Mouse (Mus musculus) liver, postnatal 0 days (tissue): ENCODE measurements around the gene Apba1. TPM values are rescaled to one million over a fixed set of nuclear protein-coding genes. Genes with fewer than 3 reads are reported as not detected.

Source experiments
- ATAC-seq: fragments of 200-750 bp; cut with Nextera tagmentation; 2 replicates; pipeline ENCODE4 v1.8.0; 2017; ENCODE audit warnings: mild to moderate bottlenecking, moderate library complexity
- DNase-seq: peaks from one replicate; pipeline ENCODE4 v3.0.0-alpha.2; 2016
- H3K27ac ChIP-seq: fragments of 300-500 bp; sonication (generic); 2 replicates; pipeline ENCODE4 v1.5.1; 2014; ENCODE audit warnings: antibody characterized with exemption, moderate library complexity, mild to moderate bottlenecking, low read depth
- H3K27me3 ChIP-seq: fragments of 300-500 bp; sonication (generic); 2 replicates; pipeline ENCODE4 v1.6.1; 2014; ENCODE audit warnings: low read length, control low read depth, mixed read lengths; ENCODE audit not compliant: insufficient read depth
- H3K36me3 ChIP-seq: fragments of 300-500 bp; sonication (generic); replicated peaks from 2 replicates; pipeline ENCODE4 v1.6.1; 2014; ENCODE audit warnings: mild to moderate bottlenecking, control low read depth, low read length, moderate library complexity, mixed read lengths; ENCODE audit not compliant: insufficient read depth
- H3K4me1 ChIP-seq: fragments of 300-500 bp; sonication (generic); 2 replicates; pipeline ENCODE4 v1.6.1; 2014; ENCODE audit warnings: antibody characterized with exemption, mild to moderate bottlenecking, control low read depth; ENCODE audit not compliant: insufficient read depth
- H3K4me2 ChIP-seq: fragments of 300-500 bp; sonication (generic); 2 replicates; pipeline ENCODE4 v1.6.1; 2014; ENCODE audit warnings: low read depth, mild to moderate bottlenecking, low read length, moderate library complexity, mixed read lengths
- H3K4me3 ChIP-seq: fragments of 300-500 bp; sonication (generic); 2 replicates; pipeline ENCODE4 v1.5.1; 2014; ENCODE audit warnings: low read depth, low read length
- H3K9ac ChIP-seq: fragments of 300-500 bp; sonication (generic); replicated peaks from 2 replicates; pipeline ENCODE4 v1.6.1; 2014; ENCODE audit warnings: mild to moderate bottlenecking, moderate library complexity
- H3K9me3 ChIP-seq: fragments of 300-500 bp; sonication (generic); 2 replicates; pipeline ENCODE4 v1.6.1; 2016; ENCODE audit warnings: mild to moderate bottlenecking, control low read depth, low read length, mixed read lengths
- CTCF ChIP-seq: sonication (generic); IDR thresholded peaks from 2 replicates; pipeline ENCODE4 v1.5.1; 2016; ENCODE audit warnings: antibody characterized with exemption, low read depth
- EP300 ChIP-seq: IDR thresholded peaks from 2 replicates; pipeline ENCODE4 v1.6.1; 2016; ENCODE audit warnings: antibody characterized with exemption, low read depth, mild to moderate bottlenecking
- whole genome bisulfite sequencing: fragments of 180-500 bp; shearing (Covaris S2); extraction: QIAGEN DNeasy Blood & Tissue Kit; methylation state at CpG from one replicate; pipeline ENCODE4 v1.1.7; 2014; ENCODE audit not compliant: insufficient replicate concordance; 5-methylcytosine and 5-hydroxymethylcytosine counted together
- polyA plus RNA-seq: library from polyadenylated mRNA; unstranded; fragments of >200 nt; fragmentation: Nextera tagmentation; extraction: Ambion mirVana; gene quantifications from 2 replicates; pipeline ENCODE4 v1.2.1, GENCODE M21; 2015

Apba1 gene
- polyA plus RNA-seq, 1 experiment from 2014 or later, result 0.07 TPM

- no peak overlapping the region for H3K4me3 ChIP-seq
- ATAC-seq (no peak), DNase-seq (no peak)
- no peaks in the 10 kb centered on the region for H3K27me3 ChIP-seq
- H3K4me2 ChIP-seq, result no peak overlapping the region
- H3K36me3 ChIP-seq, result no peaks in the 10 kb centered on the region
- H3K27ac ChIP-seq, result no peak overlapping the region
- no peaks in the 10 kb centered on the region for H3K9me3 ChIP-seq
- H3K4me1 ChIP-seq, result no peaks in the 10 kb centered on the region
- no peak for TF ChIP-seq CTCF
- no peak for TF ChIP-seq EP300
- no peak overlapping the region for H3K9ac ChIP-seq
- 60% methylated on average over 12 of the region's 12 CpGs for WGBS
Observed at GRCm38 (mm10) chr19:23948301-23949000, 189.8 kb downstream of the Apba1 start.

GRCm38 (mm10) chr19:23955461-23955860 lies 196.8 kb downstream of the Apba1 start:
- Histone ChIP-seq H3K4me1 (no peaks in the 10 kb centered on the region), H3K36me3 (no peaks in the 10 kb centered on the region), H3K27me3 (no peaks in the 10 kb centered on the region), H3K27ac (no peak overlapping the region), H3K4me3 (no peak overlapping the region), H3K4me2 (no peak overlapping the region), H3K9me3 (no peaks in the 10 kb centered on the region), H3K9ac (no peak overlapping the region)
- no peak for DNase-seq
- ATAC-seq, result no peak
- TF ChIP-seq CTCF, result no peak
- TF ChIP-seq EP300, result no peak
- WGBS, result 83% methylated on average over 8 of the region's 8 CpGs

GRCm38 (mm10) chr19:23956299-23956975 lies 197.8 kb downstream of the Apba1 start:
- Histone ChIP-seq H3K9ac (no peak overlapping the region), H3K4me2 (no peak overlapping the region), H3K27me3 (no peaks in the 10 kb centered on the region), H3K4me3 (no peak overlapping the region), H3K9me3 (no peaks in the 10 kb centered on the region), H3K27ac (no peak overlapping the region), H3K36me3 (no peaks in the 10 kb centered on the region), H3K4me1 (no peaks in the 10 kb centered on the region)
- TF ChIP-seq EP300 (no peak), CTCF (no peak)
- 64% methylated on average over 17 of the region's 17 CpGs for WGBS
- DNase-seq, result no peak
- ATAC-seq, result no peak

GRCm38 (mm10) chr19:23957563-23957962 lies 198.9 kb downstream of the Apba1 start:
- no peaks in the 10 kb centered on the region for H3K9me3 ChIP-seq
- no peaks in the 10 kb centered on the region for H3K27me3 ChIP-seq
- H3K4me2 ChIP-seq, result no peak overlapping the region
- no peaks in the 10 kb centered on the region for H3K36me3 ChIP-seq
- TF ChIP-seq CTCF, result no peak
- TF ChIP-seq EP300, result no peak
- no peak overlapping the region for H3K4me3 ChIP-seq
- no peak overlapping the region for H3K9ac ChIP-seq
- no peaks in the 10 kb centered on the region for H3K4me1 ChIP-seq
- DNase-seq (no peak), ATAC-seq (no peak)
- WGBS, result 69% methylated on average over 7 of the region's 7 CpGs
- no peak overlapping the region for H3K27ac ChIP-seq

- TF ChIP-seq EP300 (no peak), CTCF (no peak)
- ATAC-seq (no peak), DNase-seq (no peak)
- no peaks in the 10 kb centered on the region for H3K27me3 ChIP-seq
- WGBS, result 50% methylated on average over 6 of the region's 6 CpGs
- H3K4me2 ChIP-seq, result no peak overlapping the region
- H3K9ac ChIP-seq, result no peak overlapping the region
- H3K9me3 ChIP-seq, result no peaks in the 10 kb centered on the region
- no peaks in the 10 kb centered on the region for H3K36me3 ChIP-seq
- no peaks in the 10 kb centered on the region for H3K4me1 ChIP-seq
- H3K27ac ChIP-seq, result no peak overlapping the region
- H3K4me3 ChIP-seq, result no peak overlapping the region
Observed at GRCm38 (mm10) chr19:23958925-23959324, 200.2 kb downstream of the Apba1 start.

- H3K4me3 ChIP-seq, result no peak overlapping the region
- no peaks in the 10 kb centered on the region for H3K27me3 ChIP-seq
- no peak for DNase-seq
- WGBS, result 61% methylated on average over 7 of the region's 7 CpGs
- no peak overlapping the region for H3K9ac ChIP-seq
- H3K27ac ChIP-seq, result no peak overlapping the region
- no peak for TF ChIP-seq EP300
- TF ChIP-seq CTCF, result no peak
- no peak overlapping the region for H3K4me2 ChIP-seq
- H3K36me3 ChIP-seq, result no peaks in the 10 kb centered on the region
- H3K4me1 ChIP-seq, result no peaks in the 10 kb centered on the region
- no peaks in the 10 kb centered on the region for H3K9me3 ChIP-seq
- no peak for ATAC-seq
Observed at GRCm38 (mm10) chr19:23959870-23960269, 201.2 kb downstream of the Apba1 start.
